Mouse (Mus musculus) lung, embryonic 16.5 days (tissue): ENCODE measurements around the gene Kctd15. TPM values are rescaled to one million over a fixed set of nuclear protein-coding genes. Genes with fewer than 3 reads are reported as not detected.

Experiments
- ATAC-seq: fragments of 200-750 bp; cut with Nextera tagmentation; 2 replicates; pipeline ENCODE4 v1.8.0; 2017; ENCODE audit warnings: low read depth, mild to moderate bottlenecking, moderate library complexity
- H3K27ac ChIP-seq: fragments of 300-500 bp; sonication (generic); 2 replicates; pipeline ENCODE4 v1.5.1; 2014; ENCODE audit warnings: mild to moderate bottlenecking, control low read depth, low read length
- H3K27me3 ChIP-seq: fragments of 300-500 bp; sonication (generic); 2 replicates; pipeline ENCODE4 v1.6.1; 2014; ENCODE audit warnings: low read depth, low read length, mixed read lengths; ENCODE audit not compliant: control insufficient read depth, insufficient read depth
- H3K36me3 ChIP-seq: fragments of 300-500 bp; sonication (generic); 2 replicates; pipeline ENCODE4 v1.6.1; 2014; ENCODE audit warnings: low read length; ENCODE audit not compliant: control insufficient read depth, insufficient read depth
- H3K4me1 ChIP-seq: fragments of 300-500 bp; sonication (generic); replicated peaks from 2 replicates; pipeline ENCODE4 v1.6.1; 2014; ENCODE audit warnings: low read length, mixed read lengths; ENCODE audit not compliant: control insufficient read depth, insufficient read depth
- H3K4me2 ChIP-seq: fragments of 300-500 bp; sonication (generic); 2 replicates; pipeline ENCODE4 v1.6.1; 2014; ENCODE audit warnings: low read depth, low read length, control low read depth
- H3K4me3 ChIP-seq: fragments of 300-500 bp; sonication (generic); 2 replicates; pipeline ENCODE4 v1.5.1; 2014; ENCODE audit warnings: mild to moderate bottlenecking, low read length, control low read depth
- H3K9ac ChIP-seq: fragments of 300-500 bp; sonication (generic); 2 replicates; pipeline ENCODE4 v1.6.1; 2014; ENCODE audit warnings: low read length, control low read depth
- H3K9me3 ChIP-seq: fragments of 300-500 bp; sonication (generic); 2 replicates; pipeline ENCODE4 v1.6.1; 2016; ENCODE audit warnings: low read length; ENCODE audit not compliant: control insufficient read depth
- WGBS: fragments of 180-500 bp; shearing (Covaris S2); extraction: QIAGEN DNeasy Blood & Tissue Kit; methylation state at CpG from one replicate; pipeline ENCODE4 v1.1.7; 2014; 5-methylcytosine and 5-hydroxymethylcytosine counted together
- polyA plus RNA-seq: library from polyadenylated mRNA; unstranded; fragments of >200 nt; fragmentation: Nextera tagmentation; extraction: Ambion mirVana; gene quantifications from 2 replicates; pipeline ENCODE4 v1.2.1, GENCODE M21; 2015

Kctd15 gene
- polyA plus RNA-seq, 1 experiment from 2014 or later = 12.5 TPM

DNA sequence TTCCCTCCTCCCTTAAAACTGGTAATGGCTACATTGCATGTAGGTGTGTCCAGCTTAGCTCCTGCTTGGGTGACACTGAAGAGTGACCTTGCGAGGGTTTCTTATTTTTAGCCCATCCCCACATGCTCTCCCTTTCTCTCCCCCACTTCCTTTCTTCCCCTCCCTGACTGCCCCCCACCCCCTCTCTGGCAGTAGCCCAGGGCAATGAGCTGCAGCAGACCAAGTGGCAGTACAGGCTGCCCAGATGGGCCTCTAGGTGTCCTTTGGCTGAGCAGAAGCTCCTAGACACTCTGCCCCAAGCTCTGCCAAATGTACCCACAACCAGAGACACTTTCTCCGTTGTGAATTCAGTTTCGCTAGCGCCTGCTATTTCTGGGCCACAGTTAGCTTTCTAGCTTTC lies 16.4 kb upstream of the Kctd15 start:
- Histone ChIP-seq H3K4me3 (no peak overlapping the region), H3K27ac (no peak overlapping the region), H3K9ac (no peak overlapping the region), H3K36me3 (no peaks in the 10 kb centered on the region), H3K4me2 (no peak overlapping the region), H3K27me3 (peaks cover 31% of the 10 kb centered on the region), H3K9me3 (no peaks in the 10 kb centered on the region), H3K4me1 (no peaks in the 10 kb centered on the region)
- no peak for ATAC-seq
- WGBS = 74% methylated on average over 4 of the region's 4 CpGs

DNA sequence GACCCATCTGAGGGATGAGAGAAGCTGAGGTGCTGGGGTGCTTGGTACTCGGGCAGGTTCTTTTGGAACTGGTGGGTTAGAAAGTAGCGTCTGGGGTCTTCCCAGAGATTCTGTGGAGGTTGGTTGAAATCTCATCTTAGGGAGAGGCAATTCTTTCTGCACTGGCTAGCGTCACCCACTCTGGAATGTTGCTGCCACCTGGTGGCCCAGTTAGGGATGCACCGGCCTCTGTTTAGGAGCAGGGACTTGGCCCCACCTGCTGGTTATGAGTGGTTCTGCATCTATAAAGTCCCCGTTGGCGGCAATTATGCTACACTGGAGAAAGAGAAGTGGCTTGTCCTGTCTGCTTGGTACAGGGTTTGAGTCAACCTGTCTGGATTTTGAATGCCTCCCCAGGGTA lies 15.4 kb upstream of the Kctd15 start:
- Histone ChIP-seq H3K4me2 (no peak overlapping the region), H3K36me3 (no peaks in the 10 kb centered on the region), H3K27ac (no peak overlapping the region), H3K9me3 (no peaks in the 10 kb centered on the region), H3K9ac (no peak overlapping the region), H3K4me1 (no peaks in the 10 kb centered on the region), H3K27me3 (peaks cover 31% of the 10 kb centered on the region), H3K4me3 (no peak overlapping the region)
- 0% methylated on average over 6 of the region's 6 CpGs for WGBS
- ATAC-seq = peak; percentile 38; the same call in 1 of the 2 replicates

DNA sequence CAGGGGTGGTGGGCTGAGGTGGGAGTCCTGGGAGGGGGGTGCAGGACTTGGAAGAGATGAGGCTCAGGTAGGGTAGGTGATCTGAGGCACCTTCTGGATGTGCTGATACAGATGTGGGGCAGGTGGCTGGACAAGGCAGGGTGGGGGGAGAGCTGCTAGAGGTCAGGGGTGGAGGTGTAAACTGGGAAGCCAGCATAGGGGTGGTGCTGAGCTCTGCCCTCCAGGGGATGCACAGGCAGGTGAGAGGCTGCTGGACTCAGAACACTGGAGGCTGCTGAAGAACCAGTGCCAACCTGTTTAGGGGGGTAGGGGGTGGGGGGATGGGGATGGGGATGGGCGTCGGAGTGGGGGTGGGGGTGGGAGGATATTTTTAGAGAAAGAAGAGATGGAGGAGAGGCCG lies 14.2 kb upstream of the Kctd15 start:
- Histone ChIP-seq H3K4me3 (no peak overlapping the region), H3K4me1 (no peaks in the 10 kb centered on the region), H3K27me3 (peaks cover 28% of the 10 kb centered on the region), H3K27ac (no peak overlapping the region), H3K36me3 (no peaks in the 10 kb centered on the region), H3K9ac (no peak overlapping the region), H3K4me2 (no peak overlapping the region), H3K9me3 (no peaks in the 10 kb centered on the region)
- WGBS = 56% methylated on average over 3 of the region's 3 CpGs
- no peak for ATAC-seq

DNA sequence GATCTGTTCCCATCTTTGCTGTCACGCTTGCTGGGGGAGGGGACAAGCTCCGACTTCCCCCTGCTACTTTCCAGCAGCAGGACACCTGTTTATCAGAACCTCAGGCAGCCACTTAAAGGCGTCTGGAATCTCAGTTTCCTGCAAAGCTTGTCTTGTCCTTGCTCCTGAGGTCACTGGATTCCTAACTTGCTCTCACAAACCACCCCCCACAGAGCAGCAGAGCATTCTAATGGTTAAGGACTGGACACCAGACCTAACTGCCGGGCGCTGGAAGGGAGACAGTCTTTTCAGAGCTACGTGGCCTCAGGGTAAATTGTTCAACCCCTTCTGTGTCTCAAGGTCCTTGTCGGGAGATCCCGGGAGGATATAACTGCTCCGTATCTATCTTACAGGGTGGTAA lies 12.8 kb upstream of the Kctd15 start:
- Histone ChIP-seq H3K9me3 (no peaks in the 10 kb centered on the region), H3K27ac (no peak overlapping the region), H3K36me3 (no peaks in the 10 kb centered on the region), H3K4me3 (no peak overlapping the region), H3K27me3 (peaks cover 14% of the 10 kb centered on the region), H3K4me1 (no peaks in the 10 kb centered on the region), H3K4me2 (no peak overlapping the region), H3K9ac (no peak overlapping the region)
- WGBS = 12% methylated on average over 9 of the region's 9 CpGs
- no peak for ATAC-seq

DNA sequence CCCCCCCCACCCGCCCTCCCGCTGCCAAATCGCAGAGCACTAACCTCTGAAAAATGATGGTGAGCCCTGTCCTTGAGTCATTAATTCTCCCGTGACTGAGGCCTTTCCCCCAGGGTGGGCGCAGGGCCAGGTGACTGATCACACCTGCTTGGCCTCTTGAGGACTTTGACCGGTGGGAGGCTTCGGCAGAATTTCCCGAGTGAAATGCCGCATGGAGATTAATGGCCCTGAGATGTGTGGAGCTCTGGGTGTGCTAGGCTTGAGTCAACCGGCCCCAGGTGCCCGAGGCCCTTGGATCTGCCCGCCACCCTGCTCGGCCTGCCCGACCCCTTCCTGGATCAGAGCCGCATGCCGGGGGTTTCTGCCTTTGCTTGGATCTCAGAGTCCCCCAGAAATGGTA lies 11.3 kb upstream of the Kctd15 start:
- Histone ChIP-seq H3K36me3 (no peaks in the 10 kb centered on the region), H3K27me3 (peaks cover 4% of the 10 kb centered on the region; the same call in 1 of the 2 replicates), H3K4me1 (no peaks in the 10 kb centered on the region), H3K9ac (no peak overlapping the region), H3K9me3 (no peaks in the 10 kb centered on the region), H3K27ac (no peak overlapping the region), H3K4me2 (no peak overlapping the region), H3K4me3 (no peak overlapping the region)
- WGBS = 64% methylated on average over 16 of the region's 16 CpGs
- ATAC-seq = no peak

DNA sequence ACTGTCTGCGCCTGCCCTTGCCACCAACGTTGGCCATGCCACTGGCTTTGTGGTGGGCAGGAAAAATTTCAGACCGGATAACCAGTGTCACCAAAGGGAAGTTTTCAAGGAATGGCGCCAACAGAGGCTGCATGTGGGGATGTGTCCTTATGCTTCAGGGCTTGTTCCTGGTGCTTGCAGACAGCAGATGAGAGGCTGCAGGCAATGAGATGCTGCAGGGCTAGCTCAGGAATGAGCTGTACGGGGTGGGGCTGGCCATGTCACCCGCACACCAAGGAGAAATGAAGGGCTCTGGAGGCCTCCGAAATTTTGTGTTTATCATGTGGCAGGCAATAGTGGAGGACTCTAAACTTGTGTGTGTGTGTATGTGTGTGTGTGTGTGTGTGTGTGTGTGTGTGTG lies 6.6 kb upstream of the Kctd15 start:
- WGBS = 40% methylated on average over 7 of the region's 7 CpGs

DNA sequence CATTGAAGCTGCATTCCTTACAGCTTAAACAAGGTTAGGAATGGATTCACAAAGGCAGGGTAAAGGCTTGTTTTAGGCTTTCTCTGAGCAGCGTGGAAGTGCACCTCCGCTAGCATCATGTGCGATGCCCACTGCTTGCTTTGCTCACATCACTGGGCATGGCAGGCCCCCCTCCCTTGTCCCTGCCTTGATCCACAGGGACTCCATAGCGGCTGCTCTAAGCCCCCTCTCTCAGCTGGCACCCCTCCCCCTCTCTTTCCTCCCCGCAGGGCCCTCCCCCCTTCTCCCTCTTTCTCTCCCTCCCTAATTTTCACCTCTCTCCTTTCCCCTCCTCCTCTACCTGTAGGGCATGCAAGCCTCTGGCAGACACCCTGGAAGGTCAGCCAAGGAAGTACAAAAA lies 5.7 kb upstream of the Kctd15 start:
- H3K4me1 ChIP-seq = no peaks in the 10 kb centered on the region
- ATAC-seq = no peak
- 22% methylated on average over 5 of the region's 5 CpGs for WGBS
- H3K27me3 ChIP-seq = no peaks in the 10 kb centered on the region
- no peaks in the 10 kb centered on the region for H3K9me3 ChIP-seq
- no peak overlapping the region for H3K4me3 ChIP-seq
- H3K9ac ChIP-seq = no peak overlapping the region
- H3K36me3 ChIP-seq = no peaks in the 10 kb centered on the region
- H3K27ac ChIP-seq = no peak overlapping the region
- no peak overlapping the region for H3K4me2 ChIP-seq

More for the DNA sequence above, 6.6 kb upstream of the Kctd15 start:
- Histone ChIP-seq H3K36me3 (no peaks in the 10 kb centered on the region), H3K4me2 (no peak overlapping the region), H3K4me3 (no peak overlapping the region), H3K27me3 (no peaks in the 10 kb centered on the region), H3K4me1 (no peaks in the 10 kb centered on the region), H3K9ac (no peak overlapping the region), H3K27ac (no peak overlapping the region), H3K9me3 (no peaks in the 10 kb centered on the region)
- ATAC-seq = no peak

DNA sequence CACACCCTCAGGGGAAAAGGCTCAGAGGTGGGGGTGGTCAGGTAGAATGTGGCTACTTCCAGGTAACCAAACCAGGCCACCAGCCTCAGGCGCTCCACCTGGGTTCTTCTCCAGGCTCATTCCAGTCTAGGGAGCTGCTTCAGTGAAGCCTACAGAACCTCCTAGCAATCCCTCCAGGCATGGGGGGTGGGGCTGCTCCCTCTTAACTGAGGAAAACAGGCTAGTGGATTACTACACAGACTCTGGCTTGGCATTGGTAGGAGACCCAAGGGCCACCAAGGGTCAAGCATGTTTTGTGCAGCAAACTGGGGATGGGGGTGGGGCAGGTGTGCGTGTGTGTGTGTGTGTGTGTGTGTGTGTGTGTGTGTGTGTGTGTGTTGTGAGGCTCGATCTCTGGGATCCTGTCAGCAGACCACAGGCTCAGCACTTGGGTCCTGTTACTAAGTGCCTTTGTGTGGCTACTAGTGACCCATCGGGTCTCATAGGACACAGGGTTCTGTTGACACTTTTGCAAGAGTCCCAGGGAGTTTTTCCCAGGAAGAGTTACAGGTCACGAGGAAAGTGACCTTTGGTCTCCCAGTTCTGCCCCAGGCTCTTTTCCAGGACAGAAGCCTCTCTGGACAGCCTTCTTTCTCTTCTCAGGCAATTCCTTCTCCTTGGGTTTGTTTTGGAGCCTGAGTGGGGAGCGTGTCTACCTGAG lies 3.0 kb upstream of the Kctd15 start:
- no peaks in the 10 kb centered on the region for H3K36me3 ChIP-seq
- no peaks in the 10 kb centered on the region for H3K4me1 ChIP-seq
- H3K9ac ChIP-seq = no peak overlapping the region
- no peaks in the 10 kb centered on the region for H3K27me3 ChIP-seq
- WGBS = 76% methylated on average over 6 of the region's 6 CpGs
- no peak overlapping the region for H3K4me3 ChIP-seq
- ATAC-seq = no peak
- H3K27ac ChIP-seq = no peak overlapping the region
- no peak overlapping the region for H3K4me2 ChIP-seq
- no peaks in the 10 kb centered on the region for H3K9me3 ChIP-seq

DNA sequence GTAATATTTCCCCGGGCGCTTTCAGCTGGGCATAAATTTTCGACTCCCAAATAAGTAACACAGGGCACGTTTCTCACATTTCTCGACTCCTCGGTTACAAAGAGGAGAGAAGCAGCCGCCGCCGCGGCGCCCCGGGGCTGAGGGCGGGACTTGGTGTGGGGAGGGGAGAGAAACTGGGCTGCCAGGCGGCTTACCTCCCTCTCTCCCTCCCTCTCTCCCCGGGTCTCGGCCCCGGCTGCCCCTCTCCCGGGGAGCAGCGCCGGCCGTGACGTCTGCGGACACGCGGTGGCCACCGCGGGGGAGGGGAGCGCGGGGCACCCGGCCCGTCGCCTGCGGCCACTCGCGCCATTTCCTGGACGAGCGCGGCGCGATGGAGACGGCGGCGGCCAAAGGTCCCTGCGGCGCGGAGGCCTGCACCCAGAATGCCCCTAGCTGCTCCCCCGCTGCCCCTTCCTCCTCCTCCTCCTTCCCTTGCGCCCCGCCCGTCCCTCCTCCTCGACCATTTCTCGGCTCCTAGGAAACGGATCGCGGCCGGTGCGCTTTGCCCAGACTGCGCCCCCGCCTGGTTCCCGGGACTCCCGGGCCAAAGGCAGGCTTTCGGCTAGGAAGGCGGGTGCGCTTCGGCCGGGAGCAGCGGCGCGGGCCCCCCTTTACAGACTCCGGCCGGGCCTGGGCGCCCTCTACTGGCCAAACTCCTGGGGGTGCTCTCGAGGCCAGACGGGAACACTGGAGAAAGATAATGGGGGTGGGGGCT lies 1.3 kb downstream of the Kctd15 start:
- H3K27ac ChIP-seq = peak overlapping the region; percentile 99
- H3K36me3 ChIP-seq = no peaks in the 10 kb centered on the region
- peak overlapping the region; percentile 78 for H3K4me2 ChIP-seq
- WGBS = under 1% methylated on average over 40 of the region's 74 CpGs
- H3K27me3 ChIP-seq = no peaks in the 10 kb centered on the region
- no peaks in the 10 kb centered on the region for H3K9me3 ChIP-seq
- H3K4me1 ChIP-seq = peaks cover 6% of the 10 kb centered on the region; the same call in 1 of the 2 replicates
- H3K9ac ChIP-seq = peak overlapping the region; percentile 93
- H3K4me3 ChIP-seq = peak overlapping the region; percentile 63
- peak; percentile 85 for ATAC-seq
